Mouse (Mus musculus): ENCODE data around the gene Zfp93. TPM values are rescaled to one million over a fixed set of nuclear protein-coding genes. Genes with fewer than 3 reads are reported as not detected.
"Not testable (repeated sequence)": the region's sequence is repeated elsewhere in the genome, so short reads cannot be mapped to it uniquely, and the experiment has no call there.

Zfp93 gene
- 4.4 and 4.7 TPM in 2 replicates for total RNA-seq (2021)
- long read RNA-seq, experiment 1, transcript Zfp93-202 (4 exons, 3,508 nt) = major isoform, 9 of 12 reads
- long read RNA-seq, experiment 1, partial matches to known transcripts = 0 of 12 reads
- long read RNA-seq, experiment 1, other reads (novel, unspliced or antisense) = 3 of 12 reads
- long read RNA-seq, experiment 2, partial matches to known transcripts = 0 of 5 reads
- long read RNA-seq, experiment 2, other reads (novel, unspliced or antisense) = 2 of 5 reads

- peak; percentile 85 for DNase-seq
Measured at GRCm38 (mm10) chr7:24270288-24270672, at the start of gene Zfp93. Gene Zfp93, plus strand, starts transcription at chr7:24270420.

- peak; percentile 73 for DNase-seq
Measured at GRCm38 (mm10) chr7:24237040-24237791, 33.0 kb upstream of the Zfp93 start, which contains the start of gene Zfp109. Gene Zfp109, minus strand, starts transcription at chr7:24237560.

DNA sequence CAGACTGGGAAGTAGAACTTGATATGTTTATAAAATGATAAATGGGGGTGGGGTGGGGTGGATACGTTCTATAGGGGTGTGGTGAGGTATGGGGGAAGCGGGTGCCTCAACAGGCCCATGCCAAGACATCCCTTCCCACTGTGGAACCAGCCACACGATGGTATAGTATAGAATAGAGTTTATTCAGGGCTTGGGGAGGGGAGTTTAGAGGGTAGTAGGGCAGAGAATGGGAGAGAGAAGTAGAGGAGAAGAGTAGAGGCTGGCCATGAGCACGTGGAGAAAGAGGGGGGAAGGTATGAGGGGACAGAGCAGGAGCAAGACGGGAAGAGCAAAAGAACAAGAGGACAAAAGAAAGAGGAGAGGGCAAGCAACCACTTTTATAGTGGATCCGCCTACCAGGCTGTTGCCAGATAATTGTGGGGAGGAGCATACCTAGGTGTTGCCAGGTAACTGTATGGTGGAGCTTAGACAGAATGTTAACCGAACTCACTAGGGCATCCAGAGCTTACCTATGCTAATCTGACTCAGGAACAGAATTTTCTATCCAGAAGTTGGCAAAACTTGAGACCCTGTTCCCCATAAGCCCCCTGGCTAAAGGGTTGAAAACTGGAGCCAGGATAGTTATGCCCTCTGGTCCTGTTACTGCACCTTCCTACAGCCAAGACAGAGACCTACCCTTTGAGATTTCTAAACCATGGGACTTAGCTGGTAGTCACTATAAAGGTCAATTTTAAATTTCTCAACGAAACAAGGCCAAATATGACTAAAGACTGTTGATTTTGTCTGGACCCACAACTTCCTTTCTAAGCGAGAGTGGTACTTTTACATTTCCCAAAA, 16.2 kb upstream of the Zfp93 start:
- no peak for DNase-seq

- peak; percentile 85 for DNase-seq
Measured at GRCm38 (mm10) chr7:24254633-24255474, 15.4 kb upstream of the Zfp93 start, which contains the start of gene Zfp108. Gene Zfp108, plus strand, starts transcription at chr7:24254794.

DNA sequence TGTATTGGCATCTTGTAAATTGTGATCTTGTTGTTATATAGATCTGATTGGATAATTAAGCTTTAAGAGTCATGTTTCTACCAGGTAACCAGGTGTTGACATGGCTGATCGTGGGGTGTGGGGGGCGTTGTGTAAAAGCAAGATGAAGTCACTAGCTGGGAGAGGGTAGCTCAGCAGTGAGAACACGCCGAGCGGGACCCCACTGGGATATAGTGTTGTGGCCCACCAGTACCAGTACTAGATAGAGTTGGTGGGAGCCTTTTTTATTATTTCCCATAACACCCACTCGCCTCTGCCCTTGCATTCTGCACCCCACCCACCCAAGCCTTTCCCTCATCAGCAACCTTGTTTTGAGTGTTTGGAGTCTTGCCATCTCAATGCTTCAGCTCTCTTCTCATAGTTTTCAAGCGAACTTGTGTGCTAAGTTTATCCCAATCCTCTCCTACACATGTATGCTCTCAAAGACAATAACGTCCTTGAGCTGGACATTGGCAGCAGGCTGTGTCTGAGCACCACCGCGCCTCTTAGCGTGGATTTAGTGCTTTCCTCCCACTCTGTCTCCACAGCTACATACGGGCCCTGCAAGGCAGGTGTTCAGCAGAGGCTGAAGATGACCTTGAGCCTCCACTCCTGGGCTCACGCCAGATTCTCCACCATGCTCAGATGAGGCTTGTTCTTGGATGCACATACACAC, 10.8 kb upstream of the Zfp93 start:
- DNase-seq = no peak

- DNase-seq = no peak
Measured at GRCm38 (mm10) chr7:24260000-24260312, 10.3 kb upstream of the Zfp93 start.

GRCm38 (mm10) chr7:24268176-24269155, 1.8 kb upstream of the Zfp93 start:
- no peak for DNase-seq

DNA sequence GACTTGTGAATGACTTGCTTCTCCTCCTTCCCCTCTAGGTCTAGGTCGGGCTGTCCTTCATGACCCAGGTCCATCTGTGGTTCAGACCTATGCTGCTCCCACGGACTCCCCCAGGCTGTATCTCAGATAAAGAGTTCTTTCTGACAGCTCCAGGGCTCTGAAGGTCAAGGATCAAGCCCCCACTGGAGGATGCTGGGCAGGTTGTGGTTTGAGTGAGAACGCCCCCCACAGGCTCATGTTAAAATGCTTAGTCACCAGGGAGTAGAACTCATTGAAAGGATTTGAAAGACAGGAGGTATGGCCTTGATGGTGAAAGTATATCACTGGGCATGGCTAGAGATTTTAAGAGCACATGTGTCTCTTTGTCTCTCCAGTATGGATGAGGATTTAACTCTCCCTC, 964 bp upstream of the Zfp93 start:
- no peak for DNase-seq

DNA sequence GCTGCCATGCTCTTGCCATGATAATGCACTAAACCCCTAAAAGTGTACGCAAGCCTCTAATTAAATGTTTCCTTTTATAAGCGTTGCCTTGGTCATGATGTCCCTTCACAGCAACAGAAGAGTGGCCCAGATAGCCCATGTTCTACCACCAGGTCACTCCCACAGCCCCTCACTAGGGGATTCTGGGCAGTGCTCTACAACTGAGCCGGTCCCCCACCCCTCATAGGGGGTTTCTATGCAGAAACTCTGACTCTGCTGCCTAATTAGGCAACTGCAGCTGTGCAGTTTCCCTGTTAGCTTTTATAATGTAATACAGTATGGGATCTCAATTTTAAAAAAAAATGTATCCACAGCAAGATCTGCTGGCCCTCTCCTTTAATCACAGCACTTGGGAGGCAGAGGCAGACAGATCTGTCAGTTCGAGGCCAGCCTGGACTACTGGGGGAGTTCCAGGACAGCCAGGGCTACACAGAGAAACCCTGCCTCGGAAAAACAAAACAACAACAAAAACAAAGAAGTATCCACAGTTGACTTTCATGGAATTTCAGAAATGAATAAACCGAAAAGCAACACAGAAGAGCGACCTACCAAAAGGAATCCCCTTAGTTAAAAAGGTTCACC, 443 bp upstream of the Zfp93 start:
- no peak for DNase-seq

DNA sequence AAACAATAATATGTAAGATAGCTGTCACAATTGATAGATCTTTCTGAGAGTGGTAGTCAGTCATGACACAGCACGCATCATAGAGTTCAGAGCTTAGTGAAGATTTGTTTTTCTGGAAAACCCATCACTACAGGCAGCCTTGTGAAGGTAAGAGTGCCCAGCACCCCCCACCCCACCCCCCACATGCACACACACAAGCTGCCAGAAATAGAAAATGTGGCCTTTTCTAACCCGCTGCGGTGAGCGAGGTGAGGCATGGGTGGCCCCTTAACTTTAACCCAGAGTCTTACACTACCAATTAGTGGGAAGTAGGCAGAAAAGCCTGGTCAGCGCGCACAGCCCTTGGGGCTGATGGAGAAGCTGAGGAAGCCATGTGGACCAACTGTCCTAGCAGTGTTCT, 971 bp downstream of the Zfp93 start:
- no peak for DNase-seq

GRCm38 (mm10) chr7:24274456-24274855, 4.2 kb downstream of the Zfp93 start:
- DNase-seq = no peak

DNA sequence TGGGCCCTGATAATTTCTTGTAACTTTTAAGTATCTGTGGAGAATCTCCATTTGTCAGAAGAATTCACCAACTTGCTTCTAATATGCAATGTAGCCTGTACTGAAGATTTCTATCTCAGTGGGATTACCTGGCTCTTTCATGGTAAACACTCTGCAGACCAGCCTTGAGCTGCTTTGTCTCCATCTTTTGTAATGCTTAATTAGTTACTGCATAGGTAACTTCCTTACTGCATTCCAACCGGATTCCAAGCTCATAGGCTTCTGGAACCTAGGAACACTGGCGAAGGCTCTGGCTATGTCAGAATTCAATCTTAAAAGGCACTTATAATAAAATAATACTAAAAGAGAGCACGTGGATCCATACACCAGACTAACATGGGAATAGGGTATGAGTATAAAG, 8.6 kb downstream of the Zfp93 start:
- DNase-seq = not testable (repeated sequence)

DNA sequence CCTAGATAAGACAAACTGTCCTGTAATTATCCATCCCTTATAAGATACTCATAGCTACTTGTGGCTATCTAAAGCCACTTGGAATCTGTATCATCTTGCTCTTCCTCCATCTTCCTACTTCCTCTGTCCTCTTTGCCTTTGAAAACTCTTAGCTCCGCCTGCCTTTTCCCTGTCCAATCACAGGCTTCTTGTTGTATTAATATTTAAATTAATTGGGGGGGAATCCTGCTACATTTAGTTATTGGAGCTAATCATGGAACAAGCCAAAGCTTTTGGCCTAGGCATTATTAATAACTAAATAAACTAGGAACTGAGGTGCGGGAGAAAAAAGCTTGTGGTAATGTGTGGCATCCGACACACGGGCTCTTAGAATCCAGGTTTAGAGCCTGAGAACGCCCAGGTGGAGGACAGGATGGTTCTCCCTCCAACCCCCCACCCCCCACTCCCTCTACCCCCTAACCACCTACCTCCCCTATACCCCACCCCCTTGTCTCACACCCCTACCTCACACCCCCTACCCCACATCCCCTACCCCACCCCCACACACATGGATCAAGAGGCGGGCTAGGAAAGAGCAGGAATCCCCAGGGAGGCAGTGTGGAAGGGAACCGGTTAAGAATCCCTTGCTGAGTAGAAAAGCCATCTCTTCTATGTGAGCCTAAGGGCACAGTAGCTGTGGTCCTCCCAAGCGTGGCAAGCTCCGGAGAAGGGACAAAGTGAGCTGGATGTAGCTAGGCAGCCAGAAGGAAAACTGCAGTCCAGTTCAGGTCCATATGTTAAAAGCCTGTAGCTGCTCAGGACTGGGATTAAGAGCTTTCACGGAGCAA, 10.0 kb downstream of the Zfp93 start:
- DNase-seq = no peak

- DNase-seq = no peak
Measured at GRCm38 (mm10) chr7:24280858-24281145, 10.6 kb downstream of the Zfp93 start.

DNA sequence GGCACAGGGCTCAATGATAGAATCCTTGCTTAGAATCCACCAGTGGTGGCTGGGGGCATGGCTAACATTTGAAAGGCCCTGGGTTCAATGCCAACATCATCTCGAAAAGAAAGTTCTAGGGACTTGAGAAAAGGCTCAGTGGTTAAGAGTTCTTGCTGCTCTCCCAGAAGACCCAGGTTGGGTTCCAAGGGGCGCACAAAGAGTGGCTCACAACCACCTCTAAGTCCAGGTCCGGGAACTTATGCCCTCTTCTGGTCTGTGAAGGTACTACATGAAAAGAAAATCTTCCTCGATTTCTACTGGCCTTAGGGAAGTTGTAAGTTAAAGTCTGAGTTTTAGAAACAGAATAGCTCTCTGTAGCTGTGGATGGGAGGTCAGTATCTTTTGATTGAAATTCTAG, 15.9 kb downstream of the Zfp93 start:
- no peak for DNase-seq

GRCm38 (mm10) chr7:24286916-24287315, 16.7 kb downstream of the Zfp93 start:
- no peak for DNase-seq

DNA sequence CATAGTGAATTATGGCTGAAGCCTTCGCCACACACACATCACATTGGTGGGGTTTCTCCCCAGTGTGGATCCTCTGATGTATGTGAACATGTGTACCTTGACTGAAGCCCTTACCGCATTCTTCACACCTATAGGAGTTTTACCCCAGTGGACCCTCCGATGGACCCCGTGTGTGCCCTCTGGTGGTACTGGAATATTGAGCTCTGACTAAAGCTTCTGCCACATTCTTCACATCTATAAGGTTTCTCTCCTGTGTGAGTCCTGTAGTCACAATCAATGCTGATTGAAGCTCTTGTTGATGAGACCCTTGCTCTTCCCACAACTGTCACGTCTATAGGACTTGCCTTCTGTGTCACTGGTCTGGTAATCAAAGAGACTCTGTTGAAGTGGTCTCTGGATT, 17.4 kb downstream of the Zfp93 start:
- DNase-seq = no peak

DNA sequence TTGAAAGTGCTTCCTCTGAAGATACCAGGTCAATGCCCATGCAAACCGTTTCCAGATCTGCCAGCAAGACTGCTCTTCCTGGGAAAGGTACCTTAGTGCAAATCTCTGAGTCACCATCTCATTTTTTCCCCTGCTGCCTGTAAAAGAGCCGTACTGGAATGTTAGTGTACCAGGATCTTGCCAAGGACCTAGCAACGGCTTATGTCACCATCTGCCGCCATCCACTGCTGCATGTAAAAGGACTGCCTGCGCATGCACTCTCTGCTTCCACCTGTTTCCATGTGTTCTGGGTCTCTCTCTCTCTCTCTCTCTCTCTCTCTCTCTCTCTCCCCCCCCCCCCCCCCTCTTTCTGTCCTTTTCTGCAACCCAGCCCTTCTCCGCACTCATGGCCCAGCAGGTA, 18.3 kb downstream of the Zfp93 start:
- DNase-seq = no peak

- no peak for DNase-seq
Measured at GRCm38 (mm10) chr7:24290106-24290693, 20.0 kb downstream of the Zfp93 start.
